Mouse (Mus musculus) adrenal gland, adult 18-20 months (tissue): Measurements from ENCODE around the gene Cfap44. TPM values are rescaled to one million over a fixed set of nuclear protein-coding genes. Genes with fewer than 3 reads are reported as not detected.
"Not testable (repeated sequence)": the region's sequence is repeated elsewhere in the genome, so short reads cannot be mapped to it uniquely, and the experiment has no call there.

Experiments
- DNase-seq, 2 experiments: peaks; one replicate each; pipeline ENCODE4 v3.0.0; 2021 to 2022; ENCODE audit warnings: low spot score in 2 of 2
- total RNA-seq, 2 experiments: library from RNA; stranded (reverse); gene quantifications; 1 replicate in 1 of 2; 2 replicates in 1 of 2; pipeline ENCODE4 v1.2.3; 2021

The Cfap44 gene
- total RNA-seq, 2 experiments from 2014 or later = 0.22 to 1.4 TPM

DNA sequence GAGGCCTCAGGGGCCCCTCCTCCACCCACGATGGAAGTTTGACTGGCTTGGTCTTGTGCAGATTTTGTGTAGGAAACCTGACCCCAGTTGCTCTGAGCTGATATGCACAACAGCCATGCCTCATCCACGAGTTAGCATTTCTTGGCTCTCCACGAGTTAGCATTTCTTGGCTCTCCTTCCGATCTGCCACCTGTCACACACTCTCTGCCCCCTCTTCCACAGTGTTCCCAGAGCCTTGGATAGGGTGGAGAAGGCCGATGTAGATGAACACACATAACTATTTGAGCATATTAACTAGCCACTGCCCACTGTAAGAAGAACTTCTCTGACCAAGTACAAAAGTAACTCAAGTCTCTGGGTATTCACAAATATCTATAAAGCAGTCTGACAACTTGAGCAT is 33.9 kb downstream of the Cfap44 start:
- DNase-seq = no peak

- no peak for DNase-seq
Measured at GRCm38 (mm10) chr16:44430021-44430420, 35.4 kb downstream of the Cfap44 start.

GRCm38 (mm10) chr16:44434931-44435330 is 40.3 kb downstream of the Cfap44 start:
- DNase-seq = no peak

GRCm38 (mm10) chr16:44435481-44435880 is 40.9 kb downstream of the Cfap44 start:
- no peak for DNase-seq

- not testable (repeated sequence) for DNase-seq
Measured at GRCm38 (mm10) chr16:44441913-44442312, 47.3 kb downstream of the Cfap44 start.

GRCm38 (mm10) chr16:44457858-44458257 is 63.3 kb downstream of the Cfap44 start:
- DNase-seq = no peak

DNA sequence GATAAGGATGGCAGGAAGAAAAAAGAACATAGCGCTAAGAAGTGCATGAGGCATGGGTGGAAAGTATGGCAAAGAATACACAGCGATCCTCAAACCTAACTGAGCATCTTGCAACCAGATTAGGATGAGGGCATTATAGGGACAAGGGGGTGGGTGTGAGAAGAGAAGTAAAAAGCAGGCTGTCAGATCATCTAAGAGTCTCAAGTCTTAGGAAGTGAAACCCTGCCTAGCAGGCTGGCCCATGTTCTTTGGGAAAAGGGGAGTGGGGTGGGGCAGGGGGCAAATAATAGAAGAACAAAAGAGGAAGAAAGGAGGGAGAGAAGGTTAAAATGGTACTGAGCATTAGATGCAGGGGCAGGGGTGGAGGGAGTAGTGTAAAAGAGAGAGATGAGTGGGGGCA is 64.2 kb downstream of the Cfap44 start:
- DNase-seq = no peak

DNA sequence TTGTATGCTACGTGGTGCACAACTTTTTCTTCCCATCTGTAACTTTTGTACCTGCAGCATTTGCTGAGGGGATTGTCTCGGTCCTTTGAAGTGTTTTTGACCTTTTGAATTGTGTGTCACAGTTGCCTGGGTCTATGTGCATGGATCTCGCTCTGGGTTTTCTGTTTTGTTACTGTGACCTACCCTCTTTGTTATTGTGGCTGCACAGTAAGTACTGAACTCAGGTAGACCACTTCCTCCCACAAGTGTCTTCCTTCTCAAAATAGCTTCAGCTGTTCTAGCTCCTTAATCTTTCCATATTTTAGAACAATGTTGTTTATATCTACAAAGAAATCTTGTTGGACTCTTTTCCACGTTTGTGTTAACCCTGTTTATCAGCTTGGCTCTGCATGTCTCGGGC is 66.3 kb downstream of the Cfap44 start:
- DNase-seq = no peak

DNA sequence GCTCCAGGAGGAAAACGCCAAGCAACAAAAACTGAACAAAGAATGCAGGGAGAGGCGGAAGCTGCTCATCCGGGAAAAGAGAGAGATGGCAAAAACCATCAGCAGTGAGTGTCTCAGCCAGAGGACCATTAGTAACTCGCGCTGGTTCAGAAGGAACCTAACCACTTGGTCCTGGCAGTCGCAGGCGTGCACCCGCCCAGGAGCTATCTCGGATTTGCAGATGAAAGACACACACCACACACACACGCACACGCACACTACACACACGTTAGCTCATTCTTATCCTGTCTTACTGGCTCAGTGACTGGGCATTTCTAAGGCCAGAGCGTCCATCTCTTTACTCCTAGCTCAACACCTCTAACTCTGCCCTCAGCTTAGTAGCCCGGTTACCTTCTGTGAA is 80.7 kb downstream of the Cfap44 start:
- no peak for DNase-seq

DNA sequence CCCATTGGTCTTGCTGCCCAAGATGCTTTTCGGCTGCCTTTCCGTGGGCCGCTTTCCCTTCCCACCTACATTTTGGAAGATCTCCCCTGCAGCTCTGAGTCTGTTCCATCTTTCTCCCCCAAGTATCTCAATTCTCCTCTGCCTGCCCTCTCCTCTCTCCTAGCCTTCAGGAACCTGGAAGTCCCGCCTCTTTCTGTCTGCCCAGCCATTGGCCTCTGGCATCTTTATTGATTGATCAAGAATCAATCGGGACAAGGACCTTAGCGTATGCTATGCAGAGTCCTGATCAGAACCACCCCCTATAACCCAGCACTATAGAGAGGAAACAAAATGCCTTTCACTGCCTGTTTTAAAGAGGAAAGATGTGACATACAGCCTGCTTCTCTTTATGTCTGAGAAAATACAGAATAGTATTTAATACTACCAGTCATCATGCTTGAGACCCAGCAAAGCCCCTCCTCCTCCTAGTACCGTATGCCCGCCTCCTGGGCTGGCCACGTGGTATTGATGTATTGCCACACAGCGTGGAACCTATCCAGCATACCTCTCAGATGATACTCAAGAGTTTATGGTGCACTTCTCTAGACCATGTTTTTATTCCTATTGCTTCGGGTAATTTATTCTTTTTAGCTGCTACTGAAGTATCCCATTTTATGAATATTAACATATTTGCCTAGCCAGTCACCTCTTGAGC is 81.2 kb downstream of the Cfap44 start:
- DNase-seq = no peak

GRCm38 (mm10) chr16:44478767-44479166 is 84.2 kb downstream of the Cfap44 start:
- no peak for DNase-seq

GRCm38 (mm10) chr16:44479852-44480251 is 85.3 kb downstream of the Cfap44 start:
- no peak for DNase-seq

- DNase-seq = no peak
Measured at GRCm38 (mm10) chr16:44480616-44481015, 86.0 kb downstream of the Cfap44 start.

GRCm38 (mm10) chr16:44481599-44482593 is 87.3 kb downstream of the Cfap44 start:
- DNase-seq = no peak

GRCm38 (mm10) chr16:44484079-44484478 is 89.5 kb downstream of the Cfap44 start:
- peak; percentile 84 to 89 for DNase-seq

- no peak for DNase-seq
Measured at GRCm38 (mm10) chr16:44484831-44485230, 90.2 kb downstream of the Cfap44 start.

DNA sequence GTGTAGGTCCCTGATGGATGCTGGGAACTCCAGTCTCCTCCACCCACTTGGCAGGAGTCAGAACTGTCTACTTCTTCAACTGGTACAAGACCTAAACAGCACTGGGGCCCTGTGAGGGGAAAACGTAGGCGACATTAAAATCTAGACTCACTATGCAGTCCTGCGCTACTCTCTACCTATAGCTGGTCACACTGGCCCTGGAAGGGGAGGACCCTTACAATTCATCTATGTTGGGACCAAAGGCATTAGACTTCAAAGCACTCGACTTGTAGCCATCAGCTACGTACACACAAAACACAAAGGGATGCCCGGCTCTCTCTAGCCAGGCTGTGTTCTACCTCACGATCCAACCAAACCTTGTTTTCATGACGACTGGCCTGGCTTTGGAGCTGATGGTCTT is 91.1 kb downstream of the Cfap44 start:
- no peak for DNase-seq

- DNase-seq = no peak
Measured at GRCm38 (mm10) chr16:44486612-44487011, 92.0 kb downstream of the Cfap44 start.

DNA sequence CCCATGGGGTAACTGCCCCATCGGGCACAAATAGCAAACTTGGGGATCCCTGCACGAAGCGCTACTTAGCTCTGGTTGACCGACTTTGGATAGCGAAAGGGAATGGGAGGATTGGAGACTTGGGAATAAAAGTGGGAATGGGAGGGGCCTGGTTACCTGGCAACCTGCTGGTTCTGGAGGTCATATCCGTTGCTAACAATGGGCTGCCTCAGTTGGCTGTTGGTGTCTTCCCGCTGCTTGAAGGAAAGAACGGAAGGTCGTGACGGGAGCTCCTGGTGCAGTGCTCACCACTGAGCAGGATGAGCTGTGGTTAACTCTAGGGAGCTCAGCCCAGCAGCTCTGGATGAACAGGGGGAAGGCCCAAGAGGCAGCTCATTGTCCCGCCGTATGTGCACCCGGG is 92.6 kb downstream of the Cfap44 start:
- no peak for DNase-seq

GRCm38 (mm10) chr16:44491051-44491450 is 96.5 kb downstream of the Cfap44 start:
- no peak for DNase-seq

- no peak for DNase-seq
Measured at GRCm38 (mm10) chr16:44492151-44492550, 97.6 kb downstream of the Cfap44 start.

- DNase-seq = no peak
Measured at GRCm38 (mm10) chr16:44492706-44493105, 98.1 kb downstream of the Cfap44 start.
